Mouse (Mus musculus) gonadal fat pad, adult 2 months (tissue): ENCODE results near the gene Acvr1b. TPM values are rescaled to one million over a fixed set of nuclear protein-coding genes. Genes with fewer than 3 reads are reported as not detected.

Experiments
- DNase-seq: peaks from one replicate; pipeline ENCODE4 v3.0.0-alpha.2; 2012; ENCODE audit warnings: low read depth
- polyA plus RNA-seq: library from polyadenylated mRNA; depleted of rRNA; stranded (reverse); fragments of >200 nt; gene quantifications from 2 replicates; pipeline ENCODE4 v1.2.3, GENCODE M21; 2012; rRNA removed

The Acvr1b gene
- polyA plus RNA-seq, 1 experiment, result 32.7 TPM

- no peak for DNase-seq
Measured at GRCm38 (mm10) chr15:101250220-101250800, 76.4 kb downstream of the Acvr1b start.

GRCm38 (mm10) chr15:101251930-101252329 is 78.1 kb downstream of the Acvr1b start:
- no peak for DNase-seq

- no peak for DNase-seq
Measured at GRCm38 (mm10) chr15:101252614-101253013, 78.7 kb downstream of the Acvr1b start.

GRCm38 (mm10) chr15:101253563-101253885 is 79.7 kb downstream of the Acvr1b start:
- no peak for DNase-seq

GRCm38 (mm10) chr15:101253886-101254795 is 80.3 kb downstream of the Acvr1b start, which contains the start of gene Nr4a1:
TSS of gene Nr4a1 (plus strand) at chr15:101254269.
- DNase-seq, result no peak

- no peak for DNase-seq
Measured at GRCm38 (mm10) chr15:101255842-101256462, 82.1 kb downstream of the Acvr1b start.

GRCm38 (mm10) chr15:101256463-101257206 is 82.8 kb downstream of the Acvr1b start:
- no peak for DNase-seq

- no peak for DNase-seq
Measured at GRCm38 (mm10) chr15:101258420-101258819, 84.6 kb downstream of the Acvr1b start.

GRCm38 (mm10) chr15:101259922-101260321 is 86.1 kb downstream of the Acvr1b start:
- DNase-seq, result no peak

- DNase-seq, result no peak
Measured at GRCm38 (mm10) chr15:101260387-101260786, 86.5 kb downstream of the Acvr1b start.

GRCm38 (mm10) chr15:101260874-101261622 is 87.2 kb downstream of the Acvr1b start:
- no peak for DNase-seq

- no peak for DNase-seq
Measured at GRCm38 (mm10) chr15:101262502-101262901, 88.6 kb downstream of the Acvr1b start.

Other genes with a start within 250 kb of the Acvr1b start
- 0.47 TPM in 1 of 2 replicates, not detected in the other for gene Gm47841, start 126.7 kb upstream of the Acvr1b start, polyA plus RNA-seq
- 4.8 and 5.1 TPM in 2 replicates for gene Fignl2, start 95.5 kb upstream of the Acvr1b start, polyA plus RNA-seq
- gene Ankrd33, start 58.3 kb upstream of the Acvr1b start, polyA plus RNA-seq, result not detected in 2 replicates
- 45.9 and 52.0 TPM in 2 replicates for gene Acvrl1, start 45.5 kb upstream of the Acvr1b start, polyA plus RNA-seq
- 6.9 and 8.5 TPM in 2 replicates for gene Grasp, start 50.1 kb downstream of the Acvr1b start, polyA plus RNA-seq
- gene Nr4a1, start 80.2 kb downstream of the Acvr1b start, polyA plus RNA-seq, result 18.2 and 36.9 TPM in 2 replicates
- 36.8 and 42.7 TPM in 2 replicates for gene Atg101, start 110.2 kb downstream of the Acvr1b start, polyA plus RNA-seq
- 10.3 and 11.5 TPM in 2 replicates for gene 6030408B16Rik, start 119.1 kb downstream of the Acvr1b start, polyA plus RNA-seq
- gene Krt80, start 196.1 kb downstream of the Acvr1b start, polyA plus RNA-seq, result 4.2 and 5.1 TPM in 2 replicates
- 20.0 and 23.0 TPM in 2 replicates for gene Krt7, start 237.0 kb downstream of the Acvr1b start, polyA plus RNA-seq